Mouse (Mus musculus) right cerebral cortex, postnatal 4 days (tissue): Measurements from ENCODE around the gene Ctr9.
A peak's percentile ranks its signal among the peaks of the same experiment; 100 is the strongest.

Experiments
- DNase-seq: peaks from one replicate; pipeline ENCODE4 v3.0.0-alpha.2; 2022

Gene Ctr9

DNA sequence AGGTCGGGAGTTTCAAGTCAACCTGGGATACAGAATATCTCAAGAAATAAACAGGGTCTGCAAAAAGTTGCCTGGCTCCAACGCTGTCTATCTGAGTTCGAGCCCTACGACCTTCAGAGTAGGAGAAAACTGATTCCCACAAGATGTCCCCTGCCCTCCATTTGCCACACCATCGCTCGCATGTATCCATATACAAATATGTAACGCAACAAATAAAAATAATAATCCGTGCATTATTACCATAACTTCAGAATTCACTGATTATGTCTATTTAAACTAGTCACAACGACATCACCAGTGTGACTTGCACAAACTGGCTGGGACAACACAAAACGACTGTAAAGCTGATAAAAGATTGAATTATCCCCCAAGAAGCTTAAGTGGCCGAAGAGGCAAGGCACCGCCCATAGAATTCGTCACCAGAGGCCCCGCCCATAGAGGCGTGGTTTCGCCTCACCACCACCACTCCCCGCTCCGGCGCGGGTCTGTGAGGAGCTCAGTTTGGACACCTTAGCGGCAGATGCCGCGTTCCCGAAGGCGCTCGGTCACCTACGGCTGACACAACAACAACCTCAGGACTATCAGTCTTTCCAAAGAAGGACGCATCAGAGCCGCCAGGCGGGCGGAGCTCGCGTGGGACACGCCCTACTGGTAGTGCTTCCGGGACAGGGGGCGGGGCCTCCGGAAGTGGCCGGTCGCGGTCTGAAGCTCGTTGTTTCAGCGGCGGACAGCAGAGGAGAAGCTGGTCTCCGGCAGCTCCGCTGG is at the start of gene Ctr9:
Gene Ctr9, plus strand, starts transcription at position 671 of the 765 bp plus-strand sequence.
- peak; percentile 90 for DNase-seq

DNA sequence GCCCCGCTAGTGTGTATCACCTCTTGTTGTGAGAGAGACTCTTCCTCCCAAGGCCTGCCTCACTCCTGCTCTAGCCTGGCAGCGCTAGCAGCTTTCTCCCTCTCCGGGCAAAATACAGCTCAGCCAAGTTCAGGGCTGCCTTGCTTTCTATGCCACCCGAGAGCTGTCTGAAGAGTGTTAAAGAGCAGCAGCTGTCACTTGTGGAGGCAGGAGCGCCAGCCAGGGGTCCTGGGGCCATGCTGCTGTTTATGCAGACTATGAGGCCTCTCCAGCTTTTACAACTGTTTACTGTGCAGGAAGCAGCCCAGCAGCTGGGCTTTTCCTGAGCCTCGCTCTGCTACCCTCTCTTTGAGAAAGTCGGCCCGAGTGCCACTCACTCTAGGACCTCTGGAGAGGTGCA is 47.7 kb upstream of the Ctr9 start:
- no peak for DNase-seq

DNA sequence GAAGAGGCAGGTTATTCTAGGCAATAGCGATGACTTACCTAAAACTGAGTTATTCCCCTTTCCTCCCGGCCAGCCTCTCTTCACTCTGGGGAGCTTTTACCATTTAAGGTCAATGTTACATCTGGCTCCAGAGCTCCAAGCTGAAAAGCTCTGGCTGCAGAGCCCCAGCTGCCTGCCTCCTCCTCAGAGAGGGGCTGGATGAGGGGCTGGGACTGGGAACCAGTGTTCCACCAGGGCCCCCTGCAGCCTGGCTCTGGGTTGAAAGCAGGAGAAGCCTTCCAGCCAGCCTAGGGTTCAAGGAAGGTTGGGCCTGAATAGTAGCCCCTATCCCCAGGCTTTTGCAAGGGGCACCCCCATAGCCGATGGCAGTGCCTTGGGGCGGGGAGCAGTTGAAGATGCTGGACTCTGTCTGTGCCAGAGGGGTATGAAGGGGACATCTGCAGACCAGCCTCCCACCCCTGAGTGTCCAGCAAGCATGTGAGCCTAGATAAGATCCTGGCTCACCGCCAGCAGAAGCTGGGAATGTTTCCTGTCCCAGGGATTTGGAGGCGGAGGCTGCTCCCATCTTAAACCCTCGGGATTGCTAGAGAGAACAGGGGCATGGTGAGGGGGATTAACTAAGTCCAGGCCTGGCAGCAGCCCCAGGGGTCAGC is 46.6 kb upstream of the Ctr9 start, which contains the start of gene Mrvi1:
Gene Mrvi1, minus strand, starts transcription at position 409 of the 653 bp plus-strand sequence.
- no peak for DNase-seq

DNA sequence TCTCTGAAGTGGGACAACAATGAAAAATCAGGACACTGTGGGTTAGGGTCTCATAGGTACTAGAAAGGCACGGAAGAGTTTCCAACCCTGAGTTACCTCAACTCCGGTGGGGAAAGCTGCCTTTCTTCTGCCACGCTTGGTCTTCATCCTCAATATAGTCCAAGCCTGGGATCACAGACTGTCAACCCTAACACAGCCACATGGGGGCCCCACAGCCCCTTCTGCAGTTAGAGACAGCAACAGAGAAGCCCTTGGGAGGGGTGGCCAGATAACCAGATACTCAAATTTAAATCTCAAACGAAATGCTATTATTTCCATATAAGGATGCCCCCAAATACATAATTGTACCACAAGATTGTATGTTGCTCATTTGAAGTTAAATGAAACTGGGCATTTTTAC is 46.0 kb upstream of the Ctr9 start:
- peak; percentile 20 for DNase-seq

DNA sequence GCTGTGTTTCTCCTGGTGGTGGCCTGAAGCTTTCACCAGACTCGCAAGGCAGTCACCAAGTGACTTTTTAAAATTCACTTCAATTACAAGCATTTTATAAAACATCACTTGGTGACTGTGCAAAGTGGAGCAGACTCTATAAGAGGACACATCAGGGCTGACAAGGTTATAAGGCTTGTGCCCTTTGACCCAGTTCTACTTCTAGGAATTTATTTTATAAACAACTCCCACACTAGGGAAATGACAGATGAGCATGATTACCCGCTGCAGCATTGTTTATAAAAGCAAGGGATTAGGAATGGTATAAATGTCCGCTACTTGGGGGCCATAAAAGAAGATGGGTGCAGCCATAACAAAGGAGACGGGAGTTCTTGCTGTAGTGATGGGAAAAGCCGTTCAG is 45.1 kb upstream of the Ctr9 start:
- DNase-seq: no peak

DNA sequence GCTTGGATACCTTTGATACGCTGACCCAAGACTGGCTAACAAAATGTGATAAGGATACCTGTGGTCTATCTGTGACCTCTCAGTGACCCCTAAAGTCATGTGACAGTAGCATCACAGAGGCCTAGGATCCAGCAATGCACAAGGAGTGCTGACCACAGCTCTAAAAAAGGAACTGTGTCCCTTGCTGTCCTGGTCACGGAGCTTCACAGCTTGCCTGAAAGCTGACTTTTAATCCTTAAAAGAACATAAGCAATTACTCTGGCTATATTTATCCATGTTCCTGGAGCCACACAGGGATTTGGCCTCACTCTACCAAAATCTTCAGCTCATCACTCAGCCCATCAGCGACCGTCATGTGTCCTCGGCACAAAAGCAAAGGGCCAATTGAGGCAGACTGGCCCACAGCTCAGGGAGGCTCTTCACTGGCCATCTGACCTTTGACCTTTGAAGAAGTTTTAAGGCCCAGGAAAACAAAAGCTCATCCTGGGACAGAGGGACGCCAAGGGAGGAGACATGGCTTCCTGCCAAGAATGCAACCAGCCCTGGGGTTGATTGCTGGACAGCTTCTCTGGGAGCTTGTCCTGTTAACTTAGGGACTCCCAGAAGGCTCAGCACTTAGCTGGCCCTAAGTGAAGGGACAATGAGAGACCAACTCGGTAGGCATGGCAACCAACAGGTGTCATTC is 43.0 kb upstream of the Ctr9 start:
- DNase-seq: no peak

DNA sequence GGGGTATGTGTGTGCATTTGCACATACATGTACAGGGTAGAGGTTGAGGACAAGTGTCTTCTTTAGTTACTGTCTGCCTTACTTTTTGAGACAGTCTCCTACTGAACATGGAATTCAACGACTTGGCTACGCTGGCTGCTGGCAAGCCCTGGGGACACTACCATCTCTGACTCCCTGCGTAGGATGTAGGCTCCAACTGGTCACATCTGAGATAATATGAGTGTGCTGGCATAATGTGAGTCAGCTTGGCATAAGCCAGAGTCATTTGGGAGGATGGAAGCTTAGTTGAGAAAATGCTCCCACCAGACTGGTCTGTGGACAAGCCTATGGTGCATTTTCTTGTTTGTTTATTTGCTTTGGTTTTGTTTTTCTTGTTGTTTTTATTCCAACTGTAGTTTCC is 40.7 kb upstream of the Ctr9 start:
- DNase-seq: no peak

DNA sequence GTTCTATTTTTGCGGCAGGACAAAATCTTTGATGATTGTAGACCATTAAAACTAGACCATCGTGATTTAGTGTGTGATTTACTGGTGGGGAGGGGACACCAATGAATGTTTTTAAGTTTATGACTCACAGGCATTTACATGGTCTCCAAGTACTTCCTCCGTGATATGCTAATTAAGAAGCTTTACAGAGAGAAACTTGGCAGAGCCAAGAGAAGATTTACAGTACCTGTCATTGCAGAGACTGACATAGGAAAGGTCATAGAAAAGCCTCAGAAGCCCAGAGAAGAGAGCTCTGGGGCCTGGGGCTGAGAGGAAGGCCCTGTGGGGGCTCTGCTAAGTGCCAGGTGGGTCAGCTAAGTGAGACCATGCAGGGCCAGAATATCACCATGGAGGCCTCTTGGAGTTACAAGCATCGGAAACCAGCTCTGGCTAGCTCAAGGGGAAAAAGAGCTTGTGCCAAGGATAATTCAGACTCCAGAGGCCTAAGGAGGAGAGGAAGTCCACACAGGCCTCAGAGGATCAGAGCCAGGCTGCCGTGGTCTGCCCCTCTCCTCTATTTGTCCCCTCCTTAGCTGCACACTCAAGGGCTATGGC is 39.4 kb upstream of the Ctr9 start:
- no peak for DNase-seq

DNA sequence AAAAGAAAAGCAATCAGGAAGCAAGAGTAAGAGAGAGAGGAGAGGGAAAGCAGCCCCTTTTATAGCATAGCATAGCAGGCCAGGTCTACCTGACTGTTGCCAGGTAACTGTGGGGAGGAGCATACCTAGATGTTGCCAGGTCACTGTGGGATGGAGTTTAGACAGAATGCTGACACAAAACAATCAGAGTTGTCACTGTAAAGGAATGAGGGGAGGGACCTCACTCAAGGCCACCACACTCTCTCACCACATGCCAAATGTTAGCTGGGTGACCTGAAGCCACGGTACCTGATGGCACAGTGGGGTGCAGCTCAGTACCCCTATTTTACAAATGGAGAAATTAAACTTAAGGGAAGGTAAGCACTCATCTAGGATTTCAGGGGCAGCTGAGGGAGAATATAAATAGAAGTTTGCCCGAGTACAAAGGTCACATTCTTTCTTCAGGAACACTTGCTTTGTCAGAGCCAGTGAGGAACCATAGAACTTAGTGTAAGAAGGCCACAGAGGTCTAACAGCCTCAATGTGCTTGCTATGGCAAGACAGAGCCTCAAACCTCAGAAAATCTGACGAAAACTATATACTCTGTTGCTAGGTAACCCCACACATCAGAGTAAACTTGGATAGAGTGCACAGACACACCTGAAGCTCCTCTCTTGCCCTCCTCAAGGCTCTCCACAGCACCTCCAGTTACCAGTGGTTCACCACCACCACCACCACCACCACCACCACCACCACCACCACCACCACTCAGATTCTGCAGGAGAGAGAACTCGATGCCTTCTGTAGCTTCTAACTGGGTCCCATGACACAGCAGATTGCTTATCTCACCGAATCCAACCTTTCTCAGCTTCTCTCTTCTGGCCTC is 38.2 kb upstream of the Ctr9 start:
- no peak for DNase-seq

DNA sequence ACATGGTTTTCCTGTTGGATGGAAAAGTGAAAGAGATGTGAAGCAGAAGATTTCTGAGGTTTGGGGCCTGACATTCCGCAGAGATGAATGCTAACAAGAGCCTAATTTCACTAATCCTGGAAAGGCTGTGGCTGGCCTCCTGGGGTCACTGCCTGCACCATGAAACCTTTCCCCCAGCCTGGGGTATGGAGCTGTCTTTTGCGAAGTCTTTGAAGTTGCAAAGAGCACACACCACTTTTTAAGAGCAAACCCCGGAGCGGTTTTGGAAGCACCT is 37.6 kb upstream of the Ctr9 start:
- no peak for DNase-seq

DNA sequence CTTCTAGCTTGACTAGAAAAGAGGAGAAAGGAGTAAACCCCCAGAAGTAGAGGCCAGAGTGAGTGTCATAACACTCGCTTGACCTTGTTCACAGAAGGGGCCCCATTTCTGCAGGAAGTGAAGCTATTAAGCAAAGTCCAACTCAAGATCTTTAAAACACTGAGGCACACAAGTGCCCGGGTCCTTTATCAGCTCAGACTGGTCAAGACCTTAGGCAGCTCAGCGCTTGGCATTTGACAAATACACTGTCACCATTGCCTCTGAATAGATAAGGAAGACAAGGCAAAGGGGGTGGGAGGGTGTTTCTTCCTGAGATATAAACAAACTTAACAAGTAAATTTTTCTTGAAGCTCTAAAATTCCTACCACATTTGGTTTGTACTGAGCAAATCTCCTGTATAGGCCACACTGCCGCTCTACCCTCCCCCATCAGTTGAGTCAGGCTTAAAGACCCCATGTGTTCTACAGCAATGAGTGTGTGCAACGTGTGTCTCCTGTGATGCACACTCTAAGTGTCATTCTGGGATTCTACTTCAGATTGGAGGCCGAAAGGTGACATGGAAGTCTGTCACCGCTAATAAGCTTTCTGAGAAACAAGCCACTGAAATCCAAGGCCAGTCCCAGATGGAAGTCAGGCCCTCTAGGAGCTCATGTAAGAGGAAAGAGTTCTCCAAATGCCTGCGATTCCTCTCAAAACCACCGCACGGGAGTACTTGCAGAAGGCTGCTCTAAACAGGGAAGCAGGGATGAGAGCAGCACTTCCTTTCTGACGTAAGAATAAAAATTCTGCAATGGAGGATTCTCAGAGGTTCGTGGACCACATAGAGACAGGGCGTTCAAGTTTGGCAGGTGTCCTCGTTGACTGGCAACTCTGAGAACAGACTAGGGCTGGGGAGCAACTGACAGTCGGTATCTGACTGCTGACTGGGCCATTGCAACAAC is 29.6 kb upstream of the Ctr9 start:
- no peak for DNase-seq

DNA sequence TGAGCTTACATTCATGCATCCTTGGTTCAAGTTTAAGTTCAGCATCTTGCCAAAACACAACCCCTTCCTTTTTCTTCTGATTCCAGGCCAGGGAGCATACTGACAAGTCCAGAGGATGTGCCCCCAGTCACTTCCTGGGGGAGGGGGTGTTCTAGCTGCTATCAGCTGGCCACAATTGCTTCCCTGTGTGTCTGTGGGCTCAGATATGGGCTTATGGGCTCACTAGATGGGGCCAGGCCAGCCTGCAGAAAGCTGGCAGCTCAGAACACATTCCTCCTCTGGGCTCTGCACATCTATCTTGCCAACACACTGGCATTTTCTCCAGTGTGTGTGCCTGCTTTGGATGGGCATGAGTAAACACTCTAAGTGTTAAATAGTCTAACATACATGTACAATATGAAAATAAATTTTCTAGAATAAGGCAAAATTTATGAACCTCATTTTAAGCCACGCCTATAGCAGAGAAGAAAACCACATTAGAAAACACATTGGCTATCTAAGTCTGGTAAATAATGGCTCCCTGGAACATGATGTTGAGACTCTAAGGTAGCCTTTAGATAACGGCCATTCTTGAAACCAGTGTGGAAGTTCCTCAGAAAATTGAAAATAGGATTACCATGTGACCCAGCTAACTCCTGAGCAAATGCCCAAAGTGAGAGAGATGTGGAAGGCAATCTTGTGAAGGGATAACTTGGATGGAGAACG is 24.5 kb upstream of the Ctr9 start:
- no peak for DNase-seq

DNA sequence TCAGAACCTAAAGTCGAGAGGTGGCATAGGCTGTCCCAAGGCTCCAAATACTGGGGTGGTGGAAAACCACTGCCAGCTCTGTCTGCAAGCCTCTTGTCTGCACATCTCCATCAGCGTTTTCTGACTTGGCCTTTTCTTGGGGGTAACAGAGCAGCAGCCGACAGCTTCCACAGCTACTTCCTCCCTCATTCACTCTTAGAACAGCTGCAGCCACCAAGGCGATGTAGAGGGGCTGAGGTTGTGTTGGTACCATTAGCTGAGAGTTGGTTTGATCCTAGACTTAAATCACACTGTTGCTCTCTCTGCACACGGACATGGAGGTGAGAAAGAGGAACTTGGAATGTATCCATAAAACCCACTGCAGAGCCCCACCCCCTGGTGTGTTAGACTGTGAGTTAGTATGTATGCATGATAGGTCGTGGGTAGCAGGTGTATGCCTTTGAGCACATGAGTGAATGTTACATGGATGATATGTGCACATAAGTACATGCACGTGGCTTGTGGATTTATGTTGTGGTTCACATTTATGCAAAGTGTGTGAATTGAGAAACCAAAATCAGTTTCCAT is 14.6 kb upstream of the Ctr9 start:
- DNase-seq: no peak

DNA sequence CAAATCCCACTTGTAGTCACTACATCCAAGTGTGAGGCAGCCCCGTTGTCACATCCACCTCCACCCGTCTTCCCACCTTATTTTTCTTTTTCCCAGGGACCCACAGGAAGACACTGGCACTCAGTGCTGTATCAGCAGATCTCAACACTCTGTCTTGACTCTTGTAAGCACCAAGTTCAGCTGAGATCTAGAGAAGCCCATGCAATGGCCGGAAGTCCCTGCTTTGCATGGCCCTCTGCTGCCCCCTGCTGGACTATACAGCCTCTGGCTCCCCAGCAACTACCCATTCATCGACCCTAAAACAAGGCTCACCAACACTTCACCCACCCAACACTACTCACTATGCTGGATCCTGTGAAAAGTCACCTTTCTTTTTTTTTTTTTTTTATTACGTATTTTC is 13.9 kb upstream of the Ctr9 start:
- peak; percentile 98 for DNase-seq

DNA sequence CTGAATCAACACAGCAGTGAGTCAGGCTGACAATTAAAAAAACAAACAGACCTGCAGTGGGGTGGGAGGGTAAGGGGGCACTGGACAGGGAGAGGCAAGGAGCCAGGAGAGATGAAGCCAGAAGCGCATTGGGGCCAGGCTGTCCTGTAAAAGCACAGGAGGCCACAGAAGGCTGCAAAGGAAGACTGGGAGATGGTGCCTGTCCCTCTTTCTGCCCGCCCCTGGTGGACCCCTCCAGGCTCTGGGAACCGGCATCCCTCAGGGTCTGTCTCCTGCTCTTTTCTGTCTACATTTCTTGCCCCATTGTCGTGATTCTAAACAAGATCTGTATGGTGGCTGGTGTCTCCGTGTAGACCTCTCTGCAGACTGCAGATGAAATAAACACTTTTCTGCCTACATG is 13.0 kb upstream of the Ctr9 start:
- no peak for DNase-seq

DNA sequence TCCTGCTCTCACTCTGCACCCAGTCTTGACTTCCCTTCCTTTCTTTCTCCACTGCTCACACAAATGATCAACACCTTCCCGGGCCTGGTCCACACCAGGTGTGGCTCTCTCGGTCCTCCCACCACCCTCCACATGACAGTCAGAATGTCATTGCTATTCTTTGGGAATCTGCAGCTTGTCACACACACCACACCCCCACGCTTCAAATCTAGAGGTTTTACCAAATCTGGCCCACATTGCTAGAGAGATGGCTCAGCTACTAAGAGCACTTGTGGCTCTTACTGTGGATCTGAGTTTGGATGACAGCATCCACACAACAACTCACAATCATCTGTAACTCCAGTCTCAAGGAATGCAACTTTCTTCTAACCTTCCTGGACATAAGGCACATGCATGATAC is 11.8 kb upstream of the Ctr9 start:
- DNase-seq: no peak

DNA sequence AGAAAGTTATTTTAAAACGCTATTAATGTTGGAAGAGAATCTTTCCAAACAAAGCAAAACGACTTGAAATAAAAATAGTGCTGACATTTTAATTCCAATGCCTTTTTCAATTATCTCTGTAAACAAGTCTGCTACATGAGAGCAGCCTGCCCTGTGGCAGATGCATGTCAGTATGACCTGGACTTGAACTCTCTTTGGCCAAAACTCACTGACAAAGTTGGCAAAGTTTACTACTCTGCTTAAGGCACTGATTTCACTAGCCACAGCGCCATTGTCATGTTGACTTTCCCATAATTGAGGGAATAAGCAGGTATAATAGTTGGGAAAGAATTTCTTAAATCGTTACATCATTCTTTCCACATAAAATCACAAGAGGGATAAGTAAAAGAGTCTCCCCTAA is 7.9 kb upstream of the Ctr9 start:
- no peak for DNase-seq

DNA sequence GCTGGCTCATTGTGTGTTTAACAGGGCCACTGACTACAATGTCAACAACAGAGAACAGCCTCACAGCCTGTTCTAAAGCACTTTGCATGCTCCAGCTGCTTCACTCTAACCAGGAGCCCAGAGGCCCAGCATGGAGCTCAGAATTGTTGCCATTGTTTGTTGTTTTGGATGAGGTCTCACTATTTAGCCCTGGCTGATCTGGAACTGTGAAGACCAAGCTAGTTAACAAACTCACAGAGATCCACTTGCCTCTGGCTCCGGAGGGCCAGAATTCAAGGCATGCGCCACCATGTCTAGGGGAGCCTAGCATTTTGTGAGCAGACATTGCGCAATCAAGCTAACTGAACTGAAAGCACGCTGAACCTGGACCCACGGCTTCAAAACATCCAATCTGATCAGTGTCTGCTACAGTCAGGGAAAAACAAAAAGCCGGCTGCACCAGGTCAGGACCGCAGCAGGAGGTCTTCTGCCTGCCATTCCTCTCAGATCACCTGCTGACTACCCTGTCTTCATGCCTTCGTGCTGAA is 4.6 kb upstream of the Ctr9 start:
- DNase-seq: no peak

DNA sequence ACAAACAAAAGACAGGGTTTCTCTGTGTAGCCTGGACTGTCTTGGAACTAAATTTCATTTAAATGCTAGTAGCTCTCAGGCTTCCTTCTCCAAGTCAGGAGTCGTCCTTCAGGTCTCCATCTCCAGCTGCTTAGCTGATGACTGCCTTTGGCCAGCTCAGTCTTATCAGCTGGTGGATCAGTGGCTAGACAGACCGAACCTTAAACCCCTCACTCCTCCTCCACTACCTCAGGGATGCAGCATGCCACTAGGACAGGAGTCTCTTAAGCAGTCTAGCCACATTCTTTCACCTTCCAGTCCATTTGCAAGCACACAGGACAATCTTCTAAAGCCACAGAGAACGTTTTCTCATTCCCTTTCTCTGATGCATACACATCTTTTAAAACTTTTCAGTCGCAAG is 3.8 kb upstream of the Ctr9 start:
- DNase-seq: no peak

DNA sequence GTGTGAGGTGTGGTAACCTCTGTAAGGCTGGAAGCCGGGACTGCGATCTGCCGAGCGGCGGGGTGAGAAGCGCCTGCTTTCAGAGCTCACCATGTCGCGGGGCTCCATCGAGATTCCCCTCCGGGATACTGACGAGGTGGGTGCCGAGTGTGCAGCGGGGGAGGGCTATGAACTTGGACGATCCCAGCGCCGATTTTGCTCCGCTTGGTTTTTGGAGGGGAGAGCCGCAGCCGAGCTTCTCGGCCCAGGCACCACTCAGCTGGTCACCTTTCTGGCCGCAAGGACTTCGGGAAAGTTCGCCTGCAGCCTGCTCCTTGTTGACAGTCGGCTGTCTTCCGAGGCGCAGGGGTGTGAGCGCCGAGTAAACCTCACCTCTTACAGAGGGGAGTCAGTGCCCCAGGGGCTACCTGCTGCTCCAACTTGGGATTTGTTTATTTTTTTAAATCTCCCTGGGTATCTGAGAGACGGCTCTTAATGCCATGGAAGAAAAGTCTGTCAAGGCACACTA is 349 bp downstream of the Ctr9 start:
- no peak for DNase-seq
